Mouse (Mus musculus): ENCODE data around the gene Ccdc180. TPM values are rescaled to one million over a fixed set of nuclear protein-coding genes. Genes with fewer than 3 reads are reported as not detected.
A peak's percentile ranks its signal among the peaks of the same experiment; 100 is the strongest.

The Ccdc180 gene
- total and polyA plus RNA-seq, 3 experiments: 0.20 TPM; not detected in 2

DNA sequence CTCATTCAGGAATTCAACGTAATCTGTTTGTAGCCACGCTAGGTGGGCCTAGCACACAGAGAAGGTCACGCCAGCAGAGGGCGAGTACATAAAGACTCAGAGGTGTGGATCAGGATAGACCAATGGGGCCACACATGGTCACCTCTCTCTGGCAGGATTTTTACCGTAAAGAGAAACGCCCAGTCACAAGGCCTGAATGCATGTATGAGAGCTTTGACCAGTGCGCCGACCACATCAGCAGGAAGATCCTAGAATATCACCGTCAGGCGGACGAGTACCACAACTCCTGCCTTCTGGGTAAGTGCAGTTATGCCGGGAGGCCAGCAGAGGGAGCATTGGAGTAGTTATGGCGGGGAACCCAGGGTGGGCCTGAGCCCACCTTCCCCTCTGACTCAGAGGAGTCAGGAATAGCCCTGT, 51.5 kb downstream of the Ccdc180 start:
- H3K79me2 ChIP-seq (replicated peaks; ENCODE audit: control insufficient read depth, extremely low read depth, insufficient read depth, poor library complexity, severe bottlenecking): no peaks in the 10 kb centered on the region
- no peaks in the 10 kb centered on the region for H3K36me3 ChIP-seq (replicated peaks in 1 of 2; ENCODE audit: control insufficient read depth in 1 of 2, insufficient read depth in 1 of 2, low read length in 1 of 2)
- peaks cover 2 to 22% of the 10 kb centered on the region in 2 experiments for H3K4me1 ChIP-seq (ENCODE audit: control insufficient read depth in 1 of 2, insufficient read depth in 2 of 2)
- H3K27me3 ChIP-seq (replicated peaks): no peaks in the 10 kb centered on the region
- no peak overlapping the region for H3K27ac ChIP-seq (ENCODE audit: insufficient read depth, low read depth)
- no peak overlapping the region for H3K4me3 ChIP-seq (replicated peaks in 1 of 3; ENCODE audit: low read depth in 2 of 3, low read length in 2 of 3, poor library complexity in 1 of 3)
- no peaks in the 10 kb centered on the region for H3K9me3 ChIP-seq (replicated peaks; ENCODE audit: low read length)
- H3K4me2 ChIP-seq (ENCODE audit: insufficient read depth, low read depth, poor library complexity, severe bottlenecking): peak overlapping the region; percentile 1
- DNase-seq (ENCODE audit: extremely low read depth): peak; percentile 53
- H3K9ac ChIP-seq (ENCODE audit: insufficient read depth, low read depth): no peak overlapping the region
- dilution Hi-C loops (cut with MboI; ENCODE audit: extremely low pct_ligation_motif_present, extremely low pct_unique_long_range_greater_than_20kb, low sequenced_read_pairs) (no loop called here), in situ Hi-C loops (cut with MboI; ENCODE audit: low pct_ligation_motif_present, low pct_unique_long_range_greater_than_20kb, low sequenced_read_pairs) (loop anchor here (5.0 to 10.0 kb wide), 3 partner anchors 63 to 183 kb away; no protein-coding TSS in a partner anchor)
- TF ChIP-seq IRF4 (IDR thresholded peaks at IDR 0.05; ENCODE audit: low read depth, low read length) (no peak), RAD21 (IDR thresholded peaks at IDR 0.05; ENCODE audit: low read depth, low read length) (peak; percentile 40), MXI1 (IDR thresholded peaks at IDR 0.05; ENCODE audit: low read depth, low read length) (no peak), POLR2AphosphoS2 (IDR thresholded peaks at IDR 0.05; ENCODE audit: low read depth, low read length) (no peak), ZMIZ1 (IDR thresholded peaks at IDR 0.05; ENCODE audit: low read depth, low read length) (no peak), SMC3 (IDR thresholded peaks at IDR 0.05; ENCODE audit: low read depth, low read length) (peak; percentile 74), NELFE (IDR thresholded peaks at IDR 0.05; ENCODE audit: low read depth, low read length) (no peak), MEF2A (IDR thresholded peaks at IDR 0.05; ENCODE audit: borderline replicate concordance, low read depth, low read length) (no peak), CTCF (conservative IDR thresholded peaks at IDR 0.05 in 1 of 2, IDR thresholded peaks at IDR 0.05 in 1 of 2; ENCODE audit: low read depth in 2 of 2, low read length in 2 of 2) (peak; percentile 70 to 87)

- H3K4me2 ChIP-seq (ENCODE audit: insufficient read depth, low read depth, poor library complexity, severe bottlenecking): no peak overlapping the region
- H3K4me3 ChIP-seq (replicated peaks in 1 of 3; ENCODE audit: low read depth in 2 of 3, low read length in 2 of 3, poor library complexity in 1 of 3): no peak overlapping the region
- no peaks in the 10 kb centered on the region for H3K27me3 ChIP-seq (replicated peaks)
- no peaks in the 10 kb centered on the region for H3K9me3 ChIP-seq (replicated peaks; ENCODE audit: low read length)
- no peak for DNase-seq (ENCODE audit: extremely low read depth)
- dilution Hi-C loops (cut with MboI; ENCODE audit: extremely low pct_ligation_motif_present, extremely low pct_unique_long_range_greater_than_20kb, low sequenced_read_pairs) (no loop called here), in situ Hi-C loops (cut with MboI; ENCODE audit: low pct_ligation_motif_present, low pct_unique_long_range_greater_than_20kb, low sequenced_read_pairs) (loop anchor here (10.0 kb wide), 2 partner anchors 57 to 177 kb away; no protein-coding TSS in a partner anchor)
- H3K27ac ChIP-seq (ENCODE audit: insufficient read depth, low read depth): no peak overlapping the region
- TF ChIP-seq TBP (conservative IDR thresholded peaks at IDR 0.05; ENCODE audit: low read depth, low read length) (no peak), RAD21 (IDR thresholded peaks at IDR 0.05; ENCODE audit: low read depth, low read length) (no peak)
- no peaks in the 10 kb centered on the region for H3K36me3 ChIP-seq (replicated peaks in 1 of 2; ENCODE audit: control insufficient read depth in 1 of 2, insufficient read depth in 1 of 2, low read length in 1 of 2)
- H3K9ac ChIP-seq (ENCODE audit: insufficient read depth, low read depth): no peak overlapping the region
- H3K4me1 ChIP-seq (ENCODE audit: control insufficient read depth in 1 of 2, insufficient read depth in 2 of 2): peaks cover 8 to 24% of the 10 kb centered on the region in 2 experiments
- H3K79me2 ChIP-seq (replicated peaks; ENCODE audit: control insufficient read depth, extremely low read depth, insufficient read depth, poor library complexity, severe bottlenecking): no peaks in the 10 kb centered on the region
Measured at GRCm38 (mm10) chr4:45947729-45948128, 57.6 kb downstream of the Ccdc180 start.

DNA sequence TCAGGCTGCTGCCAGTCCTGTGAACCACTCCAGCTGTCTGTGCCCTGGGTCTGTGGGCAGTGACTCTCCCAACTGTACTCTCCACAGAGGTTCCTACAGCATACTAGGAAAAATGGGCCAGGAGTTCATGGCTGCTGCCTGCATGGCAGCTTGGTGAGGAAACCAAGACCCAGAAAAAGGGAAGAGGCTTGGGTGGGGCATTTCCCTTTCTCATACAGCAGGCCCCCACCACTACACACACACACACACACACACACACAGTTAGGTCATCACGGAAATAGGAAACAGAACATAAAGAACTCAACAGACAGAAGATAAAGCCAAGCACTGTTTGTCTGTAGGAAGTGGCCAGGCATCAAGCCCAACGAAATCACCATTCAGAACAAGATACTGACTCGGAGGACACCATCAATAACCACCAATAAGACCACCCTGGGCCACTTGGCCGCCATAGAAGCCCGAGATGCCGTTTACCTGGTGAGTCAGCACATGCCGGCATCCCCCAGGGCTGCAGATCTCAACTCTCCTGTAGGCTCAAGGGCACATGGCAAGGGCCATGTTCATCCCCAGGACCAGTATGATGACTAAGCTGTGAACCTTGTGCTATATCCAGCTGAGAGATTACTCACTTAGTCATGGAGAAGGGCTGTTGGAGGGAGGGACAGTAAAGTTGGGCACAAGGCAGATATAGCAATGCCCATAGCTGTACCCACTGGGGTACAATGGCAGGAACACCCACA, 59.2 kb downstream of the Ccdc180 start:
- in situ Hi-C loops (cut with MboI; ENCODE audit: low pct_ligation_motif_present, low pct_unique_long_range_greater_than_20kb, low sequenced_read_pairs) (loop anchor here (10.0 kb wide), 2 partner anchors 56 to 176 kb away; no protein-coding TSS in a partner anchor), dilution Hi-C loops (cut with MboI; ENCODE audit: extremely low pct_ligation_motif_present, extremely low pct_unique_long_range_greater_than_20kb, low sequenced_read_pairs) (no loop called here)
- no peak for DNase-seq (ENCODE audit: extremely low read depth)
- TF ChIP-seq USF2 (conservative IDR thresholded peaks at IDR 0.05; ENCODE audit: low read depth, low read length) (no peak), KAT2A (IDR thresholded peaks at IDR 0.05; ENCODE audit: insufficient replicate concordance, low read length) (no peak), NRF1 (IDR thresholded peaks at IDR 0.05; ENCODE audit: low read depth, low read length) (no peak)
- no peak overlapping the region for H3K9ac ChIP-seq (ENCODE audit: insufficient read depth, low read depth)
- no peaks in the 10 kb centered on the region for H3K9me3 ChIP-seq (replicated peaks; ENCODE audit: low read length)
- no peaks in the 10 kb centered on the region for H3K79me2 ChIP-seq (replicated peaks; ENCODE audit: control insufficient read depth, extremely low read depth, insufficient read depth, poor library complexity, severe bottlenecking)
- peaks cover 8 to 30% of the 10 kb centered on the region in 2 experiments for H3K4me1 ChIP-seq (ENCODE audit: control insufficient read depth in 1 of 2, insufficient read depth in 2 of 2)
- no peaks in the 10 kb centered on the region for H3K36me3 ChIP-seq (replicated peaks in 1 of 2; ENCODE audit: control insufficient read depth in 1 of 2, insufficient read depth in 1 of 2, low read length in 1 of 2)
- no peak overlapping the region for H3K4me2 ChIP-seq (ENCODE audit: insufficient read depth, low read depth, poor library complexity, severe bottlenecking)
- H3K27ac ChIP-seq (ENCODE audit: insufficient read depth, low read depth): no peak overlapping the region
- H3K4me3 ChIP-seq (replicated peaks in 1 of 3; ENCODE audit: low read depth in 2 of 3, low read length in 2 of 3, poor library complexity in 1 of 3): no peak overlapping the region
- H3K27me3 ChIP-seq (replicated peaks): no peaks in the 10 kb centered on the region

Measured in CH12.LX (cell line).